Mouse (Mus musculus) megakaryocyte-erythroid progenitor cell, adult 5-6 weeks (primary cell): ENCODE results near the gene Ylpm1. TPM values are rescaled to one million over a fixed set of nuclear protein-coding genes. Genes with fewer than 3 reads are reported as not detected.

Source experiments
- ATAC-seq: replicated peaks from 2 replicates; pipeline ENCODE4 v1.8.0; 2016; ENCODE audit warnings: mild to moderate bottlenecking, inconsistent platforms; ENCODE audit not compliant: severe bottlenecking, poor library complexity, low FRiP score, low TSS enrichment
- total RNA-seq, 2 experiments: library from RNA; stranded (forward) in 1 of 2; stranded (reverse) in 1 of 2; fragments of 200-1000, 215-1000 nt in 1 of 2; fragments of >200 nt in 1 of 2; fragmentation: Nextera tagmentation in 1 of 2; gene quantifications; 2 replicates each; pipeline ENCODE4 v1.2.3; 2014 to 2017

The Ylpm1 gene
- total RNA-seq, 2 experiments from 2014 or later, result 35.0 to 106 TPM

GRCm38 (mm10) chr12:85104789-85105188, 108.7 kb downstream of the Ylpm1 start:
- ATAC-seq, result no peak

DNA sequence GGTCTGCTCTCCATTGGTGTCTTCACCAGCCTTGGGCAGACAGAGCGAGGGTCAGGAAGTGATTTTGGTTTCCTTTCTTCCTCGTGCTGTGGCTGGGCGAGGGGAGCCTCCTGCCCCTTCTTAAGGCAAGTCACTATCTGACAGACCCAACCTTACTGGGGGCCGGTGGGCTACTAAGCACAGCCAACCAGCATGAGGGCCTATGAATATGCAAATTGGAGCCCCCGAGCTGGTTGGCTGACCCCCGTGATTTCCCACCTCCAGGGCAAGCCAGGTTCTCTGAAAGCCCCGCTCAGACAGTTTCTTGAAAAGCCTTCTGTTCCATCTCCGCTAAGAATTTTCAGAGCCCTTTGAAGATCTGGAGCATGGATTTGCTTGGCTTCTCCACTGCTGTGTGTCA, 110.2 kb downstream of the Ylpm1 start:
- no peak for ATAC-seq

- ATAC-seq, result no peak
These were observed 112.5 kb downstream of the Ylpm1 start for GRCm38 (mm10) chr12:85108643-85109042.

GRCm38 (mm10) chr12:85109426-85109825, 113.3 kb downstream of the Ylpm1 start:
- ATAC-seq, result no peak

- peak; percentile 38 for ATAC-seq
These were observed 114.0 kb downstream of the Ylpm1 start for GRCm38 (mm10) chr12:85110011-85110697.

- ATAC-seq, result peak; percentile 90
These were observed 114.8 kb downstream of the Ylpm1 start, which contains the start of the genes Prox2 and Dlst for GRCm38 (mm10) chr12:85110698-85111592. TSS of gene Prox2 (minus strand) at chr12:85110759. TSS of gene Dlst (plus strand) at chr12:85110833.

DNA sequence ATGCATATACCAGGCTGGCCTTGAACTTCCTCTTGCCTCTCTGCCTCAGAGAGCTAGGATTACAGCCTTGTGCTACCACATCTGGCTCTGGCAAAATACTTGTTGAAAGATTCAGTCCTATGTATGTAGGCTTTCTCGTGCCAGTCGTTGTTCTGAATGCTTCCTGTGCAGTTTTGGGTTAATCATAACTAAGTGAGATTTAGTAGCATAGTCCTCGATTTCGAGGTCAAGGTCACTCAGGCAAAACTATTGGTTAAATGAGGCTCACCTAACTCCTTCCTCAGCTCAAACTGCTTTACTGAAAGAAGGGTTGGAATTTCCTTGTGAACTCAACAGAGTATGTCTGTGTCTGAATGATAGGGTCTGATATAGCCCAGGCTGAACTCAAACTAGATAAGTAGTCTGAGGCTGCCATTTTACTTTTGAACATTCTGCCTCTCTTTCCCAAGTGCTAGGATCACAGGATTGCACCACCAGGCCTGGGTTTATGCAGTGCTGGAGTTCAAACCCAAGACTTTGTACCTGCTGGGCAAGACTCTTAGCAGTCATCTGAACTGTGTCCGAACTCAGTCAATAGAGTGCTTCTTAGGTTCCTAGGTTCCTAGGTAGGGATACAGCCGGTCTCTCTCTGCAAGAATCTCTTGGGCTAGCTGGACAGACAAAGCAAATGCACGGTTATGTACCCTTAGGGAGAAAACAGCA, 116.6 kb downstream of the Ylpm1 start:
- no peak for ATAC-seq

GRCm38 (mm10) chr12:85113337-85113736, 117.2 kb downstream of the Ylpm1 start:
- no peak for ATAC-seq

DNA sequence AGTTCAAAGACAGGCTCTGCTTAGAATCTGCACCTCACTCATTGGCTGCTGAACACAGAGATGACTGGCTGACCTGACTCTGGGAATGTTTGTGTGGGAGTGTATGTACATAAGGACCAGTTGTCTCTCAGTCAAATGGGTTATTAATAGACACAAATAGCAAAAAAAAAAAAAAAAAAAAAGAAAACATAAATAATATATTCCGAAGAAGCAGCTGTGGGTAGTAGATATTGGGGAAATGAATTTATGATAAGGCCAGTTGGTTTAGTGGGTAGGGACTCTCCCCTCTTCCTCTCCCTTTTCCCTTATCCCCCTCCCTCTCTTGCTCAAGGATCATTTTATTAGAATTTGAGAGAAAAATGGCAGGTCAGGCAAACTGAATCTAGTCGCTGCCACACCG, 117.8 kb downstream of the Ylpm1 start:
- ATAC-seq, result no peak

DNA sequence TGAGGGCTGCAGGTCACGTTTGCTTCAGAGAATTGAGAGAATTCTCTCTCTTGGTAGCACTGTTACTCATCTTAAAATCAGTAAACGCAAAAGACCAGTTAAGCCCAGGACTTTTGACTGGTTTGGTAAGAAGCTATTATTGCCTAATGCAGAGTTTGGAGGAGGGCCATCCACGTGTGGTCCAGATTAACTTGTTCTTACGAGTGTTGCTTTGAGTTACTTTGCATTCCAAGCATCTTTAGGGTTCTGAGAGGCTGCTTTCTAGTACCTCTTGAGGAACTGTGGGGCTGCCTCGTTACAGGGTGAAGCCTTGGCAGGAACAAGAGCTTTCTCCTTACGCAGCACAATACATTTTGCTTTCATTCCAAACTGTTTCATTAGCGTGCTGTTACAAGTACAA, 119.6 kb downstream of the Ylpm1 start:
- ATAC-seq, result no peak

Other genes starting within 250 kb of the Ylpm1 start
- gene Npc2, start 223.2 kb upstream of the Ylpm1 start, total RNA-seq (2014; fragmentation: Nextera tagmentation), result 50.9 and 53.2 TPM in 2 replicates
- gene Npc2, start 223.2 kb upstream of the Ylpm1 start, total RNA-seq (2017), result 34.6 and 41.4 TPM in 2 replicates
- 178 and 198 TPM in 2 replicates for gene Isca2, start 223.1 kb upstream of the Ylpm1 start, total RNA-seq (2014; fragmentation: Nextera tagmentation)
- 66.4 and 79.4 TPM in 2 replicates for gene Isca2, start 223.1 kb upstream of the Ylpm1 start, total RNA-seq (2017)
- gene Ltbp2, start 119.8 kb upstream of the Ylpm1 start, total RNA-seq (2014; fragmentation: Nextera tagmentation), result not detected in 2 replicates
- not detected in 2 replicates for gene Ltbp2, start 119.8 kb upstream of the Ylpm1 start, total RNA-seq (2017)
- gene Fcf1, start 25.4 kb upstream of the Ylpm1 start, total RNA-seq (2014; fragmentation: Nextera tagmentation), result 234 and 237 TPM in 2 replicates
- gene Fcf1, start 25.4 kb upstream of the Ylpm1 start, total RNA-seq (2017), result 147 and 211 TPM in 2 replicates
- 39.2 and 51.6 TPM in 2 replicates for gene Arel1, start 25.4 kb upstream of the Ylpm1 start, total RNA-seq (2014; fragmentation: Nextera tagmentation)
- gene Arel1, start 25.4 kb upstream of the Ylpm1 start, total RNA-seq (2017), result 38.8 and 48.6 TPM in 2 replicates
- gene Prox2, start 114.4 kb downstream of the Ylpm1 start, total RNA-seq (2014; fragmentation: Nextera tagmentation), result 2.5 and 11.8 TPM in 2 replicates
- gene Prox2, start 114.4 kb downstream of the Ylpm1 start, total RNA-seq (2017), result 4.3 and 8.3 TPM in 2 replicates
- 216 and 227 TPM in 2 replicates for gene Dlst, start 114.5 kb downstream of the Ylpm1 start, total RNA-seq (2014; fragmentation: Nextera tagmentation)
- 230 and 281 TPM in 2 replicates for gene Dlst, start 114.5 kb downstream of the Ylpm1 start, total RNA-seq (2017)
- gene Rps6kl1, start 154.9 kb downstream of the Ylpm1 start, total RNA-seq (2014; fragmentation: Nextera tagmentation), result 0.35 TPM in 1 of 2 replicates, not detected in the other
- gene Rps6kl1, start 154.9 kb downstream of the Ylpm1 start, total RNA-seq (2017), result not detected in 2 replicates
- not detected in 2 replicates for gene Pgf, start 181.5 kb downstream of the Ylpm1 start, total RNA-seq (2014; fragmentation: Nextera tagmentation)
- not detected in 2 replicates for gene Pgf, start 181.5 kb downstream of the Ylpm1 start, total RNA-seq (2017)
- gene Eif2b2, start 223.2 kb downstream of the Ylpm1 start, total RNA-seq (2014; fragmentation: Nextera tagmentation), result 95.6 and 101 TPM in 2 replicates
- 64.2 and 72.2 TPM in 2 replicates for gene Eif2b2, start 223.2 kb downstream of the Ylpm1 start, total RNA-seq (2017)